Mouse (Mus musculus) retina, adult 2 months (tissue): ENCODE results near the gene Brd7.

Experiments used
- DNase-seq: peaks from one replicate; pipeline ENCODE4 v3.0.0-alpha.2; 2012; ENCODE audit warnings: low read depth, low spot score

Brd7 gene

DNA sequence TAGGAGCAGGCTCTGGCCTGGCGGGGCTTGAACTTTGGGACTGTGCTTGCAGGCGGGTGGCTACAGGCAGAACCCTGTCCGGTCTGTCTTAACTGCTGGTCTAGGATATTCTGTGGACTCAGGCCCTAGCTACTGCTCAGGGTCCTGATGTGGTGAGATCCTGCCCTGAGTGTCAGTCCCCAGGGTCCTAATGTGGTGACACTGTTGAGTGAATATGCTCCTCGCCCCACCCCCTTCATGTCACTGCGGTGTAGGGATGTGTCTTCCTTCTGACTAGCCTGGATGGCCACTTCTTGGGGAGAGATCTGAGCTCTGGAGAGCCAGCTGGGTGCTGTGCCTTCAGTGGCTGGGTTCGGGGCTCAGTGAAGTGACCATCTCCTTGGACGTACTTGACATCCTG lies 52.1 kb downstream of the Brd7 start:
- no peak for DNase-seq

DNA sequence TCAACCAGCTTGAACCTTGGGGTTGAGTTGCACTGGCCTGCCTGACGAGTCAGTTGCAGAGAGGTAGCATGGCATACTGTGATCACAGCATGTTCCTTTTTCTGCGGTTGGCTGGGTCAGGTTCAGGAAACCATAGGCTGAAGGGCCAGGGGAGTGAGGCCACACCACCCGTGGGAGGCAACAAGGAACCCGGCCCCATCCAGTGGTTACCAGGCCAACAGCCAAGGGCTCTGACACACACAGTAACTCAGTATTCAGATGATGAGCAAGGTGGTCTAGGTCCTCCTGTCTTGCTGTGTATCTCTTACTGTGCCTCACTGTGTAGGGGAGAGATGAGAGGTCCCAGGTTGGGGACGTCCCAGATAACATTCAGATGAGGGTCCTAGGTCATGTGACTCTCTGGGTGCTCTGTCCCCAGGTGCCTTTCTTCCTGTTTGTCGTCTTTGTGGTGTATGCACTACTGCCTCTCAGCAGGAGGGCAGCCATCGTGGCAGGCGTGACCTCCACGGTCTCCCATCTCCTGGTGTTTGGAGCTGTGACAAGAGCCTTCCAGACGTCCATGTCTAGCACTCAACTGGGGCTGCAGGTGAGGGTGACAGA lies 52.6 kb downstream of the Brd7 start:
- no peak for DNase-seq

DNA sequence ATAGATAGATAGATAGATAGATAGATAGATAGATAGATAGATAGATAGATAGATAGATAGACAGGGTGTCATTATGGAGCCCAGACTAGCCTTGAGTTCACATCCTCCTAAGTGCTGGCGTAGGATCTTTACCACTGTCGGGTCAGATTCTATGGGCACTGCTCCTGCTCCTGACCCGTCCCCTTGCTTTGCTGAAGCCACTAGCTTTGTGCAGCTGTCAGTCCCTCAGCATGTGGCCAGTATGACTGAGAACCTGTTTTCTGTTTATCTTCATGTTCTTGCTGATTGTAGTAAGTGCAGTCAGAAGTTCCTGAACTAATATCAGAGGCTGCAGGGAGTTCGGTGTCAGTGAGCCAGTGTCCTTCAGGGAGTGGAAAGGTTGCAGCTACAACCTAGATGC lies 54.3 kb downstream of the Brd7 start:
- DNase-seq, result no peak

DNA sequence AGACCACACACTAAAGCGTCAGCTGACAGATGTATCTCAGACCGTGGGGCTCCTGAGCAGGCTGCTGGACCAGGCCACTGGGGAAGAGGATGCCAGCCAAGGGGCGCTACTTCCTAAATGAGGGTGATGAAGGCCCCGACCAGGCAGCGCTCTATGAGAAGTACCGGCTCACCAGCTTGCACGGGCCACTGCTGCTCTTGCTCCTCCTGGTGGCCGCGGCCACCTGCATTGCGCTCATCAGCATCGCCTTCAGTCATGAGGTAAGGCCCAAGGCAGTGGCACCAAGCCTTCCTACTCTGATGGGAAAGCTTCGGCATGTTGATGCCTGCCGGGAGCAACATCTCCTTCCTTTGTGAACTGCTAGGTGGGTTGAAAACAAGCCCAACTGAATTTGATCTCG lies 55.5 kb downstream of the Brd7 start:
- no peak for DNase-seq

DNA sequence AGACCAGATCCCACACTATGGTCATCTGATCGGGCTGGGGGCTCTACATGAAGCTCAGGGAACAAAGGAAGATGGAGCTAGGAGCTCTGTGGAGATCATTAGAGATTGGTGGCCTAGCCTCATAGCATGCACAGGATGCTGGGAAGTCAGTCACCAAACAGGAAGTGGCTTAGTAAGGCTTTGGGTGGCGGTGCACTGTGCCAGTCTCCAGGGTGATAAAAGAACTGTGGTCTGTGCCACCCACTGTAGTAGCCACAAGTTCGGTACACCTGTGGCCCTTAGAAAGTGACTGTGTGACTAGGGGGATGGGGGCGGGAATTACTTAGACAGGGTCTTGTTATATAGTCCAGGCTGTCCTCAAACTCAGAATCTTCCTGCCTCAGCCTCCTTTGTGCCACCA lies 56.2 kb downstream of the Brd7 start:
- DNase-seq, result no peak

DNA sequence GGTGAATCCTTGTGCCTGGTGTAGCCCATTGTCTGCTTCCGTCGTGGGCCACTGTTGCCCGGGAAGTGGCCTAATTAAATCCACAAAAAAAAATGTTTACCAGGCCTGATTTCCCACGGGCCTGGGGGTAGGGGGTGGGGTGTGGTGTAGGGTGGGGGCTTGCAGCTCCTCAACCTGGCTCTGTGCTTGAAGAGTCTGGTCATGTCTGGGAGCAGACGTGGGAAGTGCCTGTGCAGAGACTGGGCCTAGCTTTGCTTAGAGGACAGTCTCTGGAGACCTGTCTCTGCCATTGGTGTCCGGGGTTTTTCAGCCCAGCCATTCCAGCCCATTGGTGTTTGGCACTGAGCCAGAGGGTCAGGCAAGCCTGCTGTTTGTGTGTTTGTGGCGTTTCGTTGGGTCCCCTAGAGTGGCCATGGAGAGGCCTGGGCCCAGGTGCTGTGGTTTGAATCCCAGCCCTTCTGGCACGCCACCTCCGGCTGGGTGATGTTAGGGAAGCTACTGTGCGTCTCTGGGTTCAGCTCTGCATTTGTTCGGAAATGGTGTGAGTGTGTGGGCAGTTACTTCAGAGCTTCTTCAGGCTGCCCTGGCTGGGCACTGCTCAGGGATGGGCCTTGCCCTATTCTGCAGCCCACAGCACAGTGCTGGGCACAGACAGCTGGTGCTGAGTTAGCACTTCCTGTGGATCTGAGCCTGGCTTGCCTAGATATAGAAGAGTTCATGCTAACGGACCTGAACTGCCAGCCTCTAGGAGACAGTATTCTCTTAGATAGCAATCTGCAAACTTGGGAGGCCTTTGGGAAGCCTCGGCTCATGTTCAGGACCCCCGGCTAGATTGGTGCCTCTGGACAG lies 60.2 kb downstream of the Brd7 start:
- no peak for DNase-seq

DNA sequence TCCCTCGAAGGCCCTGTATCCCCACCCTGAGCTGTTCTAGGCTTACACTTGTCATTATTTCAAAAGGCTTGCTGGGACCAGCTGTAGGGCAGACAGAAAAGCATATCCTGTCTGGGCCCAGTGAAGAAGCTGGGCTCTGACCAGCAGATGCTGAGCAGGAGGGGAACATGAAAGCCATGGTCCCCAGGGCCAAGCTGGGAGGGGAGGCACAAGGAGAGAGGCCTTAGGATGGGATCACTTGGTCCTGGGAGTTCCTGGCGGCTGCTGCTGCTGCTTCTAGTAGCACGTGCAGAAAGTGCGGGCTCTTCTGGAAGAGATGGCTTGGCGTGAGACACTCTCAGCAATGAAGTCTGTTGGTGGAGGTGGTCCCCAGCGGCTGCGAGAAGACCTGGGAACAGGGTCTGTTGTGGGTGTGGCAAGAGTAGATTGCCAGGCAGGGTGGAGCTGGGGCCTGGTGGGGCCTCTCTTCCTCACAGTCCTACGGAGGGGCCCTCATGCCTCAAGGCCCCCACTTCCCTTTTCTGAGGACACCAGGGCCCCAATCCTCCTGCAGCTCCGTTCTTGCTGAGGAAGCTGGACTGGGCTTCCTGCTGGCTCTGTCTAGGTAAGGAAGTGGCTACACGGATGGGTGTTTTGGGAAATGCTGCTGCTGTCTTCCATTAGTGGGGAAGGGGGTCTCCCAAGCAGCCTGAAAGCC lies 61.9 kb downstream of the Brd7 start:
- no peak for DNase-seq

DNA sequence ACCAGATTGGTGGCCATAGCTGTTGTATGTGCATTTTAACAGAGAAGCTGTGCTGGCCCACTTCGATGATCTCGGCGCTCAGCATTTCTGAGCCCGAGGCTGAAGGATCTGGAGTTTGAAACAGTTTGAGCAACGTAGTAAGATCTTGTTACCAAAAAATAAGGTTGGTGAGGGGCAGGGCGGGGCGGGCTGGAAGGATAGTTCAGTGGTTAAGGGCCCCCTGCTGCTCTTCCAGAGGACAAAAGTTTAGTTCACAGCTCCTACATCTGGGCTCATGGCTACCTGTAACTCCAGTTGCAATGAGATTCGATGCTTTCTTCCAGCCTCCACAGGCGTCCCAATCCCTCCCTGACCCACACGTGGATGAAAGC lies 63.3 kb downstream of the Brd7 start:
- no peak for DNase-seq

DNA sequence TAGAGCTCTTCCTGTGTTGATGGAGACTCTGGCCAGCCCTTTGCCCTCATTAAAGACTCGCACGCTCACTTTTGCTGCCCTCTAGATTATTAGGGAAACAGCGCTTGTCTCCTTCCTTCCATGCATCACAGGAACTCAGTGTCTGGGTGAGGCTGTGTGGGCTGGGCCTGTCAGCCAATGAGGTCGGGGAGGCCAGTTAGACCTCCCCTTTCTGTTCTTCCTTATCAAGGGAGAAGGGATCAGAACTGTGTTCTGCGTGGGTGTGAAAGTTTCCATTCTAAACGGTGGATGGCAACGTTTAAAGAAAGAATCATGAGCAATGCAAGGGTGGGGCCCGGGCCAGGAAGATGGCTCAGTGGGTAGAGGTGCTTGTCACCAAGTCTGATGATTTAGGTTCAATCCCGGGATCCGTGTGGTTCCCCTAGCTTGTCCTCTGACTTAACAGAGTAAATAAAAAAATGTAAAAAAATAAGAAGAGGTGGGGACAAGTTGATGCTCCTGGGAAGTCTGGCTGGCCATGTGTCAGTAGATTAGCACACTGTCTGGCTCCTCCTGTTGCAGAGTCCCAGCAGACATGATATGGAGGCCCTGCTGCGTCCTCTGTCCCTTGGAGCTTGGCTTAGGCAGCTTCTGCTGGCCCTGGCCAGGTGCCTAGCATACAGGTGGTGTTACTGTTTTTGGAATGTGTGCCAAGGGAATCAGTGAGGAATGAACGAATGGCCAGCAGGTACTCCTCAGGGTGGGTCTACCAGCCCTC lies 63.8 kb downstream of the Brd7 start:
- no peak for DNase-seq

DNA sequence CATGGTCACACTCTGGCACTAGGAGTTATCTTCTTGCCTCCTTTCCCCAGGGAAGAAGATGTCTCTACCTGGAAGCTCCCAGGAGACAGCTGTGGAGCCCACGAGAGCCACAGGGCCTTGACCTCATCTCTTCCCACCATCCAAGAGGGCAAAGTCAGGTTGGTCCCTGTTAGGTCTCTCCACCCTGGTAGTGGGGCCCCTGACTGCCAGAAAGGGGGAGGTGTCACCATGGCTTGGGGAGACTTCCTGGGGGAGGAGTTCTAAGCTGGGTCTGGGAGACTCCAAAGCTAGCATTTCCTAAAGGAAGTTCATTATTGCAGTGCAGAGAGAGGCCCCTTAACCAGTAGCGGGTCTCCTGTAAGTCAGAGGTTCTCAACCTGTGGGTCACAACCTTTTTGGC lies 67.0 kb downstream of the Brd7 start:
- no peak for DNase-seq

DNA sequence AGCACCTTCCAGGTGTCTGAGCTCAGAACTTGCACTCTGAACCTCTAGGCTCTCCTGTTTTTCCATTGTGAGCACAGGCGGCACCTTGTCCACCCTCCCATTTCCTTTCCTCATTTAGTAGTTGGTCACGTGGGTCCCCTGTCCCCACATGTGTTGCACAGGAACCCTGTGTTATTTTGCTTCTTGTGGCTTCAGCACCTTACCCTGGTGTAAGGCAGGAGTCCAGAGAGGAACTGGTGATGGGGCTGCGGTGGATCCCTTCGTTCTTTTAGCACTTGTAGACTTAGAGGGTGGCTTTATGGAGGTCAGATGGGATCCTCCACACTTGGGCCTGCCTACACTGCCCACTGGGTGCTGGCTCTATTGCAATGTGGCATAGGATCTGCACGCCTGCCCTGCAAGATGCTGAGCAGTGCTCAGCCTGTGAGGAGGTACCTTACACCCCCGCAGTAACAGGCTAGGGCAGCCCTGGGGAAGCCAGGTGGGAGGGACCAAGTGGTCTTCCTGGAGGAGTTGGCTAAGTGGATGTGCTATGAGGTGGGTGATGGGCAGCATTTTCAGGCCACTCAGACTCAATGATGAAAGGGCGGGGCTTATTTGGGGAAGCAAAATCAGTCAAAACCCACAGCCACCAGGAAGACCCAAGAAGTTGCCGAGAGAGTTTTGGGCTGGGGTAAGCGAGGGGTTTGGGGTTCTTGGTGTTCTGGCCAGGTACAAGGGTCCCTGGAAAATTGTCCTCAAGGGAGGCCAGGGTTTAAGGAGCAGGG lies 68.2 kb downstream of the Brd7 start:
- no peak for DNase-seq

DNA sequence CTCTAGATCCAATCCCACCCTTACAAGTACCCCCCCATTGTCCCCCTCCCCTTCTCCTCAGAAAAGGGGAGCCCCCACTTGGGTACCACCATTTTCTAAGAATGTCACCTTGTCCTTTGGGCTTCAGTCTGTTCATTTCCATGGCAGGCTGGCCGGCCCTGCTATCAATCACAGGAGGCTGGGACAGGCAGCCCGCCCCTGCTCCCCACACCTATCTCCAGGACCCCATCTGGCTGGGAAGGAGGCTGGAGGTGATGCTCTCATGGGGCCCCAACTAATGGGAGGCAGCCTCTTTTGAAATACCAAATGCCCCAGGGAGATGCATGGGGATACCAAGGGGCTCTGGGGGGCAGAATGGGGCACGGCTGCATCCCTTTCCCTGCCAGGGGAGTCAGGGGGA lies 69.1 kb downstream of the Brd7 start:
- DNase-seq, result no peak

DNA sequence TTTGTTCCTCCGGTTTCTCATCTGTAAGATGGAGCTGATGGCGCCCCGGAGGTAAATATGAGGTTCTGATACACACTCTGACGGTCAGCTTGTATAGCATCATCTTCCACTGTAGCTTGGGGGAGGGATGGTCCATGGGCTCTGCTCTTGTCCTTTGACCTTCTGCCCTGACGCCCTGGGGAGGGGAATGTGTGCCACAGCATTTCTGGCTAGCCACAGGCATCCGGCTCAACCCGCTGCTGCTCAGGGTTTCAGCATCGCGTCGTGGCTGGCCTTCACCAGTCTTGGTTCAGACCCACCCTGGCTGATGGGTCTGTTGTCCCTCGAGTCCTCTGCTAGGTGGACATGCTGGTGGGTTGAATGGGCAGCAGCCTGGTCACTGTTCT lies 70.7 kb downstream of the Brd7 start:
- no peak for DNase-seq

DNA sequence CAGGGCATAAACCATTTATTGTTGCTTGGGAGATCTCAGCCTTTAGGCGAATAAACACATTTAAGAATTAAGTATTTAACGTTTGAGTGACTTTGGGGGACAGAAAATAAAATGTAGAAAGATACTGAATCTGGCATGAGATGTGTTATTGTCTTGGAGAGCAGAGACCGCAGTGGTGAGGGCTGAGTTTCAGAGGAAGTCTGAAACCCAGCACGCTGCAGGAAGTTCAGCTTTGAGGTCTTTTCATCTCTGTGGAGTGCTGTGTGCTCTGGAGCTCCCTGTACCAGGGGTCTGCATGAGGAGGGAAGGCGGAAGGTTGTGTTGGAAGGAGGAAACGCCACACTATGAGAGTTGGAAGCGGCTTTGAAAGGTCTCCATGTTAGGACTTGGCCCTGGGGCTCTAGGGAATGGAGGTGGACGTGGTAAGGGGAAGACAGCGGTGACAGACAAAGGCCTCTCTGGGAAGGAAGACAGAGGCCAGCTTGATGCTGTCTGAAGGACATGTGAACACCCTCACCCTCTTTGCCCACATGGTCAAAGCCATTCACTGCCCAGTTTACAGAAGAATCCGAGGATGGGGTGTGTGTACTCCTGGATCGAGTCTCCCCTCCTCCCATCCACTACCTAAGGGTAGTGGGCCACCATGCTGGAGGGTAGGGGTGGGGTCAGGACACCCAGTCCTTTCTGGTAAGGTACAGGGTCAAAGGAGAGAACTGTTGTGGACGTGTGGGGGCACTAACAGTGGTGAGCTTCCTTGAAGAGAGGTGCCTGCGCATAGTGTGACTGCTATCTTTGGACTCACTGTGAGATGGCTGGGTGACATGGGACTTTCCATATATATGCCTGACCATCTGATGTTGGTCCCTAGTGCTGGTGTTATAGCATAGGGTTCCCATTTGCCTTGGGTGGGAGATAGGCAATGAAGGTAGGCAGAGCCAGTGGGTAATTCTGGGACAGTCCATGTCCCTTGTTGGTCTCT lies 71.4 kb downstream of the Brd7 start:
- no peak for DNase-seq

DNA sequence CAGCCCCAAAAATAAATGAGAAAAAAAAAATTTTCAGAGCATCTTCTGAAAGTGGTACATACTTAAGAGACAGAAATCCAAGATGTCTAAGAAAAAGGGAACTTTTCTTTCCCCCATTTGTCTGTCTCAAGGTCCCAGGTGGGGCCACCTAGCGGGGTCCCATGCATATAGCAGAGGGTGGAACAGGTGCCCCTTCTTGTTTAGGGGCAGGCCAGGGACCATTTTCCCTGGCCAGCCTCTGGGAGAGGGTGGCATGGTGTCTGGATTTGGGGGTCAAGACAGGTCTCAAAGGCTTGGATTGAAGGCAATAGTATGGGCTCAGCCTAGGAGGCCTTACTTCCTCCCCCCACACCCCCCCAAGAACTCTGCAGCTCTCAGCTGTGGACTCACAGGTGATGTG lies 72.1 kb downstream of the Brd7 start:
- no peak for DNase-seq

DNA sequence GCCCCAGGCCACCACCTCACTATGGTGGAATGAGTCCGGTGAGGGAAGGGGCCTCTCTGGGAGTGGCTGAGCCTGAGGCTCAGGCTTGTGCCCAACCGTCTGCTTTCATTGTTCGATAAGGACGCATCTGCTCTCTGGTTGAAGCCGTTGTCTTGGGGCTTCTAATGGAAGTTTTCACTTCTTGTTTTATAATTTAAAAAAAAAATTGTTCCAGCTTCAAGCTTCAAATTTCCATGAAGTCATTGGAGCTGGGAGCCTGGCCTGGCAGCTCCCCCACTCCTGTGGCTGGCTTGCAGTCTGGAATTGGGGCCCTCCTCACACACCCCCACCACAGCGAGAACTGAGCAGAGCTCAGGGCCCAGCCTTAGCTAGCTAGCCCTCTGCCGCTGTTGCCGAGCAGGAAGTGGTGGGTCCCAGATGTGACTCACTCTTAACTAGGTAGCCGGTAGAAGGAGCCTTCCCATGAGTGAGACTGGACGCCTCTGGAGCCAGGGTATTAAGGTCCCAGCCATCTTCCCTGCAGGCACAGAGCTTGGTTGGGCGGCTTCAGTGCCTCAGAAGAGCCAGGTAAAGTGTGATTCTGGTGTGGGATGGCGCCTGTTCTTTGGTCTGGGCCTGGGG lies 73.3 kb downstream of the Brd7 start:
- no peak for DNase-seq

DNA sequence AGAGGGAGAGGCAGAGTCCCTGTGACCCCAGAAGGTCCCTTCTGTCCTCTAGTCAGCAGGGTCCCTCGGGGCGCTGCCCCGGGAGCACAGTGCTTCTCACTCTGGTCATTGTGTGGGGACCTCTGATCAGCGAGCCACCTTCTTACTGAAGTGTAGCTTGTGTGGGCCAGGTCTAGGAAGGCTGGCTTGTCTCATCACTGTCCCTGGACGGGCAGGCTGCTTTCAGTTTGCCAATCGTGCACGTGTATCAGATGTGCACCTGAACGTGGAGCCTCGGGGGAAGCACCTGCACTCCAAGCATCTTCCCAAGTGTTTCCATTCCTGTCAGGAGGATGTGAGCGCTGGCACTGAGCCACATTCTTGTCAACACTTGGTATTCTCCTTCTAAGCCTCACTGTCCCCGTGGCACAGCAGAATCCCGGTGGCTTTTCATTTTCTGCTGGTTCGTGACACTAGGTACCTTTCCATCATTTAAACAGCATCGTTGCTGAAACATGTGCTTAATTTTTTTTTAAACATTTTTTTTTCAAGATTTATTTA lies 75.5 kb downstream of the Brd7 start:
- no peak for DNase-seq

DNA sequence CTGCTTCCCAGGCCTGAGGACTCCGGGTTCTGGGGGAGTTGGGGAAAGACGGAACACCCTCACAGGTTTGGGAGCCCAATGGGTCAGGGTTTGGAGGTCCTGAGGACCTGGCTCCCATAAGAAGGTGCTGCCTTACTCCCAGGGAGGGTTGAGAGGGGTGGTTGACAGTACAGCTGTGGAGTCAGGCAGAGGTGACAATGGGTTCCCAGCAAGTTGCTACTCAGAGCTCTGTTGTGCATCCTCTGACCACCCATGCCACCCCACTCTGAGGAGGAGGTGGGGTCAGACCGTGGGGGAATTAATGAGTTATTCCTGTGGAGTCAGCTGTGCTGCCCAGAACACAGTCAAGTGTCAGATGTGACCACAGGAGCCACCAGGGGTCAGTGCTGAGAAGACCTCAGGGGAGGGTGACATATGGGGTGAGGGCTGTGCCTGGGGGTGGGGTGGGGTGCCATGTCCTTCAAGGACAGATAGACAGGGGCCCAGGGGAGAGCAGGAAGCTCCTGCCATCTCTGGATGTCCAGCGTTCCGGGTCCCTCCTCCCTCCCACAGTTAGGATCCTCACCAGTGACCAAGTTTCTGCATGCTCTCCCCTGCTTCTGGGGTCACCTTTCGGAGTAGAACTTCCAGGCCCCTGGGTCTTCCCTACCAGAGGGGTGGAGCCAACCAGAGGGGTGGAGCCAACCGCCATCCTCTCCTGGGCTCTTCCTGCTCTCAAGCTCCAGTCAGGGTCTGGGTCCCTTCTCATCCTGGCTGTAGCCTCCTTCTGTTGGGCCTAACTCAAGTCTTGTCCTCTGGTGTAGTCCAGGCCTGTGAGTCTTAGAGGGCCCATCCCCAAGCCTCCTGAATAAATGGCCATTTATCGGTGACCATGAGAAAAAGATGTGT lies 76.3 kb downstream of the Brd7 start:
- no peak for DNase-seq

DNA sequence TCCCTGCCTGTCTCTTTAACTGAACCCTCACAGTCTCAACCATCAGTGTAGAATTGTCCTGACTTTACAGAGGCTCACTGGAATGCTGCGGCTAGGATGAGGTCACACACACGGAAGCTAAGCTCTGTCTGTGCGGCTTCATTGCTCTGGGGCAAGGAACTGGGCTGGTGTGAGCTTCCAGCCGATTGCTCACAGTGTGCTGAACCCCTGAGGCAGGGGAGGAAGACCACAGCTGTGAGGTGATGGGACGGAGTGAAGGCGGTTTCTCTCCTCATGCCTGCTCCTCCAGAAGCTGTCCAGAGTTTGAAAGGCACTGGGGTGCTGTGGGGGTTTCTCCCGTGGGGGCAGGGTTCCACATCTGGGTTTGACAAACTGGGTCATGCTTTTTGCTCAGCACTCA lies 77.3 kb downstream of the Brd7 start:
- no peak for DNase-seq
